Mouse (Mus musculus) cerebellum, postnatal 10 days (tissue): ENCODE data around the gene Rbpms2.
A peak's percentile ranks its signal among the peaks of the same experiment; 100 is the strongest.

Source experiments
- DNase-seq, 2 experiments: peaks; one replicate each; pipeline ENCODE4 v3.0.0; 2021; ENCODE audit warnings: mixed read lengths in 2 of 2

The Rbpms2 gene

GRCm38 (mm10) chr9:65629025-65629766 is at the start of gene Rbpms2:
Gene Rbpms2, plus strand, starts transcription at chr9:65629648.
- peak; percentile 25 for DNase-seq

- DNase-seq = peak; percentile 95 to 98
These were observed 49.6 kb upstream of the Rbpms2 start, which contains the start of gene Plekho2 for GRCm38 (mm10) chr9:65579781-65580371. Gene Plekho2, minus strand, starts transcription at chr9:65580040.

- peak; percentile 95 for DNase-seq
These were observed 48.8 kb upstream of the Rbpms2 start for GRCm38 (mm10) chr9:65580401-65581256.

- DNase-seq = no peak
These were observed 46.4 kb upstream of the Rbpms2 start for GRCm38 (mm10) chr9:65583045-65583444.

GRCm38 (mm10) chr9:65586406-65587269 is 42.8 kb upstream of the Rbpms2 start, which contains the start of gene Pif1:
Gene Pif1, plus strand, starts transcription at chr9:65587160.
- DNase-seq = peak; percentile 85 to 86

- no peak for DNase-seq
These were observed 42.2 kb upstream of the Rbpms2 start for GRCm38 (mm10) chr9:65587270-65587572.

GRCm38 (mm10) chr9:65587573-65588358 is 41.7 kb upstream of the Rbpms2 start:
- peak in 1 of 2 experiments; percentile 48 for DNase-seq

- peak in 1 of 2 experiments; percentile 20 for DNase-seq
These were observed 40.4 kb upstream of the Rbpms2 start for GRCm38 (mm10) chr9:65589091-65589490.

- DNase-seq = no peak
These were observed 36.7 kb upstream of the Rbpms2 start for GRCm38 (mm10) chr9:65592721-65593120.

GRCm38 (mm10) chr9:65593596-65593995 is 35.9 kb upstream of the Rbpms2 start:
- DNase-seq = no peak

- peak; percentile 70 to 74 for DNase-seq
These were observed 30.6 kb upstream of the Rbpms2 start for GRCm38 (mm10) chr9:65598765-65599249.

- DNase-seq = no peak
These were observed 28.5 kb upstream of the Rbpms2 start for GRCm38 (mm10) chr9:65600951-65601350.

- DNase-seq = peak; percentile 34 to 49
These were observed 25.9 kb upstream of the Rbpms2 start for GRCm38 (mm10) chr9:65603401-65604102.

- DNase-seq = peak; percentile 83 to 89
These were observed 23.8 kb upstream of the Rbpms2 start for GRCm38 (mm10) chr9:65605471-65606136.

- no peak for DNase-seq
These were observed 22.9 kb upstream of the Rbpms2 start for GRCm38 (mm10) chr9:65606321-65607109.

- no peak for DNase-seq
These were observed 22.3 kb upstream of the Rbpms2 start for GRCm38 (mm10) chr9:65607120-65607519.

- DNase-seq = no peak
These were observed 17.4 kb upstream of the Rbpms2 start for GRCm38 (mm10) chr9:65611969-65612486.

GRCm38 (mm10) chr9:65613098-65613497 is 16.4 kb upstream of the Rbpms2 start:
- DNase-seq = no peak

GRCm38 (mm10) chr9:65619311-65619710 is 10.1 kb upstream of the Rbpms2 start:
- DNase-seq = no peak
